Mouse (Mus musculus) forebrain, embryonic 14.5 days (tissue): ENCODE data around the gene Mtch2. TPM values are rescaled to one million over a fixed set of nuclear protein-coding genes. Genes with fewer than 3 reads are reported as not detected.

Experiments used
- ATAC-seq: fragments of 200-750 bp; cut with Nextera tagmentation; 2 replicates; pipeline ENCODE4 v1.8.0; 2017; ENCODE audit warnings: mild to moderate bottlenecking, moderate library complexity
- DNase-seq: peaks from one replicate; pipeline ENCODE4 v3.0.0-alpha.2; 2015; ENCODE audit warnings: low spot score
- H3K27ac ChIP-seq: fragments of 300-500 bp; sonication (generic); 2 replicates; pipeline ENCODE4 v1.5.1; 2014; ENCODE audit warnings: low read depth, mild to moderate bottlenecking, control low read depth, low read length, moderate library complexity
- H3K27me3 ChIP-seq: fragments of 300-500 bp; sonication (generic); replicated peaks from 2 replicates; pipeline ENCODE4 v1.6.1; 2014; ENCODE audit warnings: low read length, control low read depth, mixed read lengths; ENCODE audit not compliant: control insufficient read depth, insufficient read depth
- H3K36me3 ChIP-seq: fragments of 300-500 bp; sonication (generic); 2 replicates; pipeline ENCODE4 v1.6.1; 2014; ENCODE audit warnings: low read length, control low read depth; ENCODE audit not compliant: control insufficient read depth, insufficient read depth
- H3K4me1 ChIP-seq: fragments of 300-500 bp; sonication (generic); 2 replicates; pipeline ENCODE4 v1.6.1; 2014; ENCODE audit warnings: antibody characterized with exemption, low read length, control low read depth; ENCODE audit not compliant: control insufficient read depth, insufficient read depth
- H3K4me2 ChIP-seq: fragments of 300-500 bp; sonication (generic); 2 replicates; pipeline ENCODE4 v1.6.1; 2014; ENCODE audit warnings: mild to moderate bottlenecking, control low read depth, low read length
- H3K4me3 ChIP-seq: fragments of 300-500 bp; sonication (generic); 2 replicates; pipeline ENCODE4 v1.5.1; 2014; ENCODE audit warnings: low read depth, low read length, control low read depth
- H3K9ac ChIP-seq: fragments of 300-500 bp; sonication (generic); 2 replicates; pipeline ENCODE4 v1.6.1; 2014; ENCODE audit warnings: mild to moderate bottlenecking, low read length, control low read depth, moderate library complexity
- H3K9me3 ChIP-seq: fragments of 300-500 bp; sonication (generic); replicated peaks from 2 replicates; pipeline ENCODE4 v1.6.1; 2016; ENCODE audit warnings: low read length, control low read depth, mixed read lengths; ENCODE audit not compliant: control insufficient read depth
- WGBS: fragments of 180-500 bp; shearing (Covaris S2); extraction: QIAGEN DNeasy Blood & Tissue Kit; methylation state at CpG from one replicate; pipeline ENCODE4 v1.1.7; 2014; 5-methylcytosine and 5-hydroxymethylcytosine counted together
- polyA plus RNA-seq: library from polyadenylated mRNA; unstranded; fragments of >200 nt; fragmentation: Nextera tagmentation; extraction: Ambion mirVana; gene quantifications from 2 replicates; pipeline ENCODE4 v1.2.1, GENCODE M21; 2014

Mtch2 gene
- polyA plus RNA-seq, 1 experiment from 2014 or later = 353 TPM

DNA sequence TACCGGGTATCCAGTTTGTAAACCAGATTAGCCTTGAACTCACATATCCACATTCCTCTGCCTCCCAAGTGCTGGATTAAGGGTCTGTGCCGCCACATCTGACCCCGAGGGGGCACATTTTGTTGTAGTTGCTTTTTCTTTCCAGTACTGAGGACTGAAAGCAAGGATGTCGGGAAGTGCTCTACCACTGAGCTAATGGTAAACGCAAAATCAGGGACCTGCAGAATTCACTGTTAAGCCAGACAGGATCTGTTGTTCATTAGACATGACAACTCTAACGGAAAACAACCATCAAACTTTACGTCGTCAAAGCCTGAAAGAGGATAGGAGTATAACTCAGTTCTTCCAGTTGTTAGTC is 379 bp upstream of the Mtch2 start:
- 3% methylated on average over 8 of the region's 8 CpGs for WGBS
- DNase-seq (no peak), ATAC-seq (no peak; the same call in 1 of the 2 replicates)
- Histone ChIP-seq H3K36me3 (peaks cover 23% of the 10 kb centered on the region), H3K9me3 (no peaks in the 10 kb centered on the region), H3K4me3 (peak overlapping the region; percentile 69), H3K27me3 (no peaks in the 10 kb centered on the region), H3K27ac (peak overlapping the region; percentile 66; the same call in 1 of the 2 replicates), H3K4me1 (peaks cover 17% of the 10 kb centered on the region), H3K4me2 (peak overlapping the region; percentile 53), H3K9ac (peak overlapping the region; percentile 67)

DNA sequence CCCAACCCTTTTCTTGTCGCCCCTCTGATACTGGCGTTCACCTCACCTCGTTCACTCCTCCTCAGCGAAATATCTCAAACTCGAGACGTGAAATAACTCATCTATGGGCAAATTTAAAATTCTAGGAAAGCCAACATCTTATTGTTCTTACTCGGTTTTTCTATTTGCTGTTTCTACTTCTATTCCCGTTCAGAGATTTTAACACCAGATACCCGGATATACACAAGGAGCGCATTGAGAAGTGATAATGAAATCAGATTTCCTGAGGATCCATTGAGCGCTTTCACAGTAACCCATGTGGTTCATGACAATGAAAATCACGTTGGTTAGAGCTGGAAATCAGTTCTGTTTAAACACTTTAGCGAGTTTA is 711 bp downstream of the Mtch2 start:
- Histone ChIP-seq H3K4me1 (peaks cover 17% of the 10 kb centered on the region), H3K9ac (peak overlapping the region; percentile 87), H3K4me2 (peak overlapping the region; percentile 53), H3K36me3 (peaks cover 33% of the 10 kb centered on the region), H3K9me3 (no peaks in the 10 kb centered on the region), H3K27ac (peak overlapping the region; percentile 83), H3K4me3 (peak overlapping the region; percentile 69), H3K27me3 (no peaks in the 10 kb centered on the region)
- WGBS = under 1% methylated on average over 13 of the region's 13 CpGs
- no peak for ATAC-seq
- peak; percentile 57 for DNase-seq

DNA sequence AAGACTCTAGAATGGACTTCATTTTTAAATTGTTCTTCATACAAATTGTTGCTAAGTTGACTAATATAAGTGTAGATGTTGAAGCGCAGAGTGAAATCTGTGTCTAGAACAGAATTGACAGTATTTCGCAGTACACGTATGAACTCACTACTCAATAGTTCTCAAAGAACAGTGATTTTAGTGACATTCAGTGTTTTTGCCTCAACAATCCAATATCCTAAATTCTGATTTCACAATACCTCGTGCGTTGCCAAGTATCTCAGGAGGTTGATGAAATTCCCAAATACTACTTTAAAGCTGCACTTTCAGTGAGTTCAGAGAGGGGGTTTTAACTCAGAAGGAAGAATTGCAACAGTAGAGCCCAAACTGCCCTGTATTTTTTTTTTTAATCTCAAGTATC is 1.4 kb downstream of the Mtch2 start:
- Histone ChIP-seq H3K4me3 (peak overlapping the region; percentile 69), H3K27ac (no peak overlapping the region), H3K4me2 (peak overlapping the region; percentile 53), H3K9me3 (no peaks in the 10 kb centered on the region), H3K27me3 (no peaks in the 10 kb centered on the region), H3K4me1 (peaks cover 17% of the 10 kb centered on the region), H3K9ac (peak overlapping the region; percentile 87; the same call in 1 of the 2 replicates), H3K36me3 (peaks cover 40% of the 10 kb centered on the region)
- ATAC-seq (no peak), DNase-seq (no peak)
- WGBS = 92% methylated on average over 5 of the region's 5 CpGs

DNA sequence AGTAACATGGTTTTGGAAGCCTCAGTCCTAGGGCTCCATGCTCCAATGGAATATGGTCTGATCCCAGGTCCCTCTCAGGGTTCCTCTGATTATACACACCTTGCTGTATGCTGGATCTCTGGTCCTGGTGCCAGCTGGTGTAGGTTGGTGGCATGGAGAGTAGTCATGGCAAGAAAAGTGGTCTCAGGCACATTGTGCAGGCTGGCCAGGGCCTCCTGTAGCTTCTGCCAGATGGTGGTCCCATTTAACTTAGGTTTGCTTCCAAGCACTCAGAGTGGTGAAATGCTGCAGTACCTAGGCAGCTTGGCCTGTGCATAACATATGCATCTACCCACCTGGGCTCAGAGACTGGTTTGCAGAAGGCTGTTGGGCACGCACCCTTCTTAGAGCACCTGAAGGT is 3.4 kb downstream of the Mtch2 start:
- Histone ChIP-seq H3K27ac (no peak overlapping the region), H3K36me3 (peaks cover 56% of the 10 kb centered on the region), H3K4me1 (peaks cover 17% of the 10 kb centered on the region), H3K4me3 (no peak overlapping the region), H3K4me2 (no peak overlapping the region), H3K27me3 (no peaks in the 10 kb centered on the region), H3K9me3 (no peaks in the 10 kb centered on the region), H3K9ac (no peak overlapping the region)
- ATAC-seq (no peak), DNase-seq (no peak)
- WGBS = 96% methylated on average over 1 of the region's 1 CpGs

DNA sequence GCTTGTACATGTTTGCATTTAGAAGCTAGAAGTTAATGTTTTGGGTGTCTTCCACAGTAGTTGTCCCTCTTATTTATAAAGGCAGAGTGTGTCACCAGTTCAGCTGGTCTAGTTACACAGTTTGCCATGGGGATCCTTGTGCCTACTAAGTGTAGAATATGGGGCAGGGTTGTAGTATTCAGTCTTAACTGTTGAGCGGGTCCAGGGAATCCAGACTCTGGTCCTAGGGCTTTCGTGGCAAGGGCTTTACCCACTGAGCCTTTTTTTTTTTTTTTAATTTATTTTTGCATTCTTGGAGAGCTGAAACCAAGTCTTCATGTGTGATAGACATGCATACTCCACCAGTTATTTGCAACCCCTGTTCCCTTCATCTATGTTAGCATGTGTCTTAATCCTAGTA is 14.5 kb downstream of the Mtch2 start:
- ATAC-seq (no peak), DNase-seq (no peak)
- H3K9ac ChIP-seq = no peak overlapping the region
- WGBS = 96% methylated on average over 2 of the region's 2 CpGs
- peaks cover 85% of the 10 kb centered on the region for H3K36me3 ChIP-seq
- H3K27me3 ChIP-seq = no peaks in the 10 kb centered on the region
- no peak overlapping the region for H3K27ac ChIP-seq
- H3K4me1 ChIP-seq = no peaks in the 10 kb centered on the region
- no peak overlapping the region for H3K4me2 ChIP-seq
- no peaks in the 10 kb centered on the region for H3K9me3 ChIP-seq
- no peak overlapping the region for H3K4me3 ChIP-seq

DNA sequence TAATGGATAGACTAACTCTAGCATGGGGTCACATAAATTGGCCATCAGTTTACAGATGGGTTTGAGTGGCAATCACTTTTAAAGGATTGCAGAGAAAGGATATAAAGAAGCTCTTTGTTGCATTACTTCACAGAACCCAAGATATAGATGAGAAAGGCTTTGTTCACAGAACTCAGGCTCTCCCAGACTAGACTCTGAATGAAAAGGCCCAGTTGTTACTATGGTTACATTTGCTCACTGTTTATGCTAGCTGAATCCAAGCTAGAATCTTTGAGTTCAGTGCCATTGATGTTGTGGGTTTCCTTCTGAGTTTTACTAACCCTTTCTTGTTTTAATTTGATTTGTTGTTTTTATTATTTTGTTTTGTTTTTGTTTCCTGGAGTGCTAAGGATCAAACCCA is 17.2 kb downstream of the Mtch2 start:
- peak; percentile 65 for DNase-seq
- no peaks in the 10 kb centered on the region for H3K4me1 ChIP-seq
- no peak overlapping the region for H3K4me2 ChIP-seq
- H3K27me3 ChIP-seq = no peaks in the 10 kb centered on the region
- peak; percentile 49 for ATAC-seq
- no peaks in the 10 kb centered on the region for H3K9me3 ChIP-seq
- H3K36me3 ChIP-seq = peaks cover 85% of the 10 kb centered on the region
- no peak overlapping the region for H3K9ac ChIP-seq
- no peak overlapping the region for H3K4me3 ChIP-seq
- H3K27ac ChIP-seq = no peak overlapping the region

DNA sequence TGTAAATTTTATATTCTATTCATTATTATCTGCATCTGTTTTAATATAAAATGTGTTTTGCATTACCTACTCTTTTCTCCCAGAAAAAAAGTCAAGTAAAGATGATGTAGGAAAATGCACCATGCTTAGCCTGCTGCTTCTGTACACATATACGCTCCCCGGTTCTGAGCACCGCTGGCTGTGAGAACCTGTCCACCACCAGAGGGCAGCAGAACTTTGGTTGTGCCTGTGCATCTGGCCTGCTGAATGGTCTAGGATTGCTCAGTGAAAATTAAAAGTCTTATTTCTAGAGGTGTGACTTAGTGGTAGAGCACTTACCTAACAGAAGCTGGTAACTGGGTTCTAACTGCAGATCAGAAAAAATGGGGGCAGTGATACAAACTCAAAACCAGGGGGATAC is 19.6 kb downstream of the Mtch2 start:
- H3K9me3 ChIP-seq = no peaks in the 10 kb centered on the region
- no peak overlapping the region for H3K9ac ChIP-seq
- H3K27ac ChIP-seq = no peak overlapping the region
- H3K36me3 ChIP-seq = peaks cover 62% of the 10 kb centered on the region
- no peaks in the 10 kb centered on the region for H3K4me1 ChIP-seq
- DNase-seq = peak; percentile 89
- no peak overlapping the region for H3K4me2 ChIP-seq
- H3K4me3 ChIP-seq = no peak overlapping the region
- peak; percentile 91 for ATAC-seq
- H3K27me3 ChIP-seq = no peaks in the 10 kb centered on the region
- WGBS = 18% methylated on average over 3 of the region's 3 CpGs

DNA sequence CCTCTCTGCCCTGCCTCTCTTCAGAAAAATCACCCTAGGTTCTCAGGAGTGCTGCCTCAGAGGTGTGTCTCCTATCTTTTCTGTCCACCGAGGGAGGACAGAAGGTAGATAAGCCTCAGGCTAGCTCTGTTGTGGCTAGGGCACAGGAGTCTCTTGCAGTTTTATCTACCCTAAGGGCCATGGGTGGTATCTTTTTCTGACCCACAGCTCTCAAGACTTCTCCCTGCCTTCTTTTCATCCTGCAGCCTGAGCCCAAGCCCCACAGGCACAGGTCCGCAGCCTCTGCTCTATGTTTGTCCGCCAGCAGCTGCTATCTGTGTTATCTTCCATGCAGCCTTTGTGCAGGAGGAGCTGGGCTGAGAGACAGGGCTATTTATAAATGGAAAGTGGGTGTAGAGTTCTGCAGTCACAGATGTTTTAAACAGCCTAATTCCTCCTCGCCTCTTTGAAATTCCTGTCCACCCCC is 23.2 kb downstream of the Mtch2 start:
- Histone ChIP-seq H3K27me3 (no peaks in the 10 kb centered on the region), H3K4me1 (no peaks in the 10 kb centered on the region), H3K9me3 (no peaks in the 10 kb centered on the region), H3K4me3 (no peak overlapping the region), H3K4me2 (no peak overlapping the region), H3K36me3 (peaks cover 31% of the 10 kb centered on the region), H3K27ac (no peak overlapping the region), H3K9ac (no peak overlapping the region)
- ATAC-seq (no peak), DNase-seq (no peak)
- 68% methylated on average over 4 of the region's 4 CpGs for WGBS

DNA sequence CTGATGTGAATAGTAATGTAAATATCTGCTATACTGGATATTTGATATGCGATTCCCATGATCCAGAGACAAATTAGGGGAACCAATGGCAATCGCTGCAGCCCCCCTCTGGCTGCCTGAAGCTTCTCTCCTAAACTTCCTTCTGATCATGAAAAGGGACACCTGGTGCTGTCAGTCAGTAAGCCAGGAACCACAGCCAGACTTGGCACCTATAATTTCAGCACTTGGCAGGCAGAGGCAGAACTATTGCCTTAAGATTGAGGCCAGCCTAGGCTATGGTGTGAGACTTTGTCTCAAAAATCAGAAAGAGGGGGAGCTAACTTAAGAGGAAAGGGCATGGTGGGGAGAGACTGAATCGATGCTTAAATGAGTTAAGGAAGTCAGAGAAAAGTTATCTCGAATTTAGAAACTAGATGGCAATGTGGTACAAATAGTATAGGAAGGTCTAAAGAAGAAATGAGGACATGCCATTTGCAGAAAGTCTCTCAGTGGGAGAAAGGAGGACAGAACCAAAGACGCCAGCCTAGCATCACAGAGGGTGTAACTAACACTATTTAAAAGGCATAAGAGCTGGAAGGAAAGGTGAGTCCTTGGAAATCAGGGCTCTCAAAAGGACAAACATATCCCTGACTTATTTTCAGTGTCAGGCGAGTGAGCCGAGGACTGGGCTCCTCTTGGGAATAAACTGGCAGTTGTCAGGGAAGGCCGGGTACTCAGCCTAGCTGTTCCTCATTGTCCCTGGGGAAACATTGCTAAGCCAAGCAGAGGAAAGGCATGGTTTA is 24.4 kb downstream of the Mtch2 start:
- no peak overlapping the region for H3K9ac ChIP-seq
- no peak for ATAC-seq
- peak; percentile 31 for DNase-seq
- H3K27me3 ChIP-seq = no peaks in the 10 kb centered on the region
- 71% methylated on average over 8 of the region's 8 CpGs for WGBS
- H3K4me2 ChIP-seq = no peak overlapping the region
- H3K9me3 ChIP-seq = no peaks in the 10 kb centered on the region
- no peak overlapping the region for H3K27ac ChIP-seq
- H3K36me3 ChIP-seq = peaks cover 20% of the 10 kb centered on the region
- no peaks in the 10 kb centered on the region for H3K4me1 ChIP-seq
- no peak overlapping the region for H3K4me3 ChIP-seq
